Mouse (Mus musculus) CD4-positive, CD25-positive, alpha-beta regulatory T cell, adult 2 months (primary cell): ENCODE results near the gene Egfem1.

Experiments used
- DNase-seq: peaks from one replicate; pipeline ENCODE4 v3.0.0-alpha.2; 2012; ENCODE audit warnings: low read depth, low spot score

Gene Egfem1

DNA sequence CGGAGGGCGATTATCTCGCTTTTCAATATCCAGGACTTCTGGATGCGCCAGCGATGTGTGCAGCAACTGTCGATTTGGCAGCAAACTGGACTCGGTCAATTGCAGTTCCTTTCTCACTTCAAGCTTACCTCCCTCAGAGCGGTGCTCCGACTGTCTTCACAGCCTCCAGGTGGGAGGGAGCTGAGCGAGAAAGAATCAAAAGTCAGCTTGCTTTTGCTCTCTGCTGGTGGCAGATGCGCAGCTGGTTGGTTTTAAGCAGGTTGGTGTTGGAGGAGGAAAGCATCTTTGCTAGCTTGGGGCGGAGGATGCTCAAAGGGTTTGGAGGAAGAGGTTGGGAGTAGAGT, at the start of gene Egfem1:
Egfem1 (plus strand) TSS at position 72 of the 344 bp plus-strand sequence.
- DNase-seq = no peak

DNA sequence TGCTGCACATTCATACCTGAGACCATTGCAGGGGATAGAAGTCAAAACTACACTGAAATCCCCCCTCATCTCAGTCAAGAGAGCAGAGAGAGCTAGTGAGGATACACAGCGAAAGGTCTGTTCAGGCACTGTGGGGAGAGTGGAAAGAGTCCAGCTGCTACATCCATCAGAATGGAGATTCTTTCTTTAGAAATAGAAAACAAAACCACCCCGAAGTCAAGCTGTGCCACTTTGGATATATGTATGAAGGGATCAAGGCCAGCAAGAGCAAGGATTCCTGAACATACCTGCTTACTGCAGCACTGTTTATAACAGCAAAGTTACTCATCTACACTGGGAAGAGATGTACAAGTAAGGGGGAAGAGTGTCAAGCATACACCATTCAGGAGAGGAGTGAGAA, 48.7 kb upstream of the Egfem1 start:
- no peak for DNase-seq

- no peak for DNase-seq
Observed at GRCm38 (mm10) chr3:29036146-29036545, 45.7 kb upstream of the Egfem1 start.

GRCm38 (mm10) chr3:29036620-29037019, 45.2 kb upstream of the Egfem1 start:
- no peak for DNase-seq

GRCm38 (mm10) chr3:29040064-29040463, 41.8 kb upstream of the Egfem1 start:
- no peak for DNase-seq

GRCm38 (mm10) chr3:29046281-29046680, 35.5 kb upstream of the Egfem1 start:
- DNase-seq = no peak

GRCm38 (mm10) chr3:29047273-29047932, 34.4 kb upstream of the Egfem1 start:
- DNase-seq = no peak

GRCm38 (mm10) chr3:29063156-29063555, 18.7 kb upstream of the Egfem1 start:
- DNase-seq = no peak

- DNase-seq = no peak
Observed at GRCm38 (mm10) chr3:29068428-29069098, 13.3 kb upstream of the Egfem1 start.

- DNase-seq = no peak
Observed at GRCm38 (mm10) chr3:29071315-29071714, 10.5 kb upstream of the Egfem1 start.

DNA sequence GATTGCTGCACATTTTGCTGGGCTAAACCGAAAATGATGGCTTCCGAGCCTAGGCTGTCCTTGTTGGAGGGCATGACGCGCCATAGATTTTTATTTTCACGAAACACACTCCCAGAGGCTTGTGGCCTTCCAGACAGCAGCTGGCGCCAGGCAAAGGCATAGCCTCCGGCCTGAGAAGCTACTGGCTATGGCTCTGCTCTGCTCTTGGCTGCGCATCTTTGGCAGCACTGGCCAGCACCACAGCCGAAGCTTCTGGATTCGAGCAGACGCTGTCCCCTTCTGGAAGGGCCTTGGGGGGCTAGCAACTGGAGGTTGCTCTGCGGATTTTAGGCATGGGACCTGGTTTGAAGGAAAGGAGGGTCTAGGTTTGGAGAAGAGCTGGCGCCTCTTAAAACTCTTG, 306 bp upstream of the Egfem1 start:
- DNase-seq = no peak

GRCm38 (mm10) chr3:29082296-29082995, 623 bp downstream of the Egfem1 start:
- no peak for DNase-seq

GRCm38 (mm10) chr3:29082996-29083350, 1.1 kb downstream of the Egfem1 start:
- no peak for DNase-seq

GRCm38 (mm10) chr3:29098467-29098866, 16.6 kb downstream of the Egfem1 start:
- no peak for DNase-seq

DNA sequence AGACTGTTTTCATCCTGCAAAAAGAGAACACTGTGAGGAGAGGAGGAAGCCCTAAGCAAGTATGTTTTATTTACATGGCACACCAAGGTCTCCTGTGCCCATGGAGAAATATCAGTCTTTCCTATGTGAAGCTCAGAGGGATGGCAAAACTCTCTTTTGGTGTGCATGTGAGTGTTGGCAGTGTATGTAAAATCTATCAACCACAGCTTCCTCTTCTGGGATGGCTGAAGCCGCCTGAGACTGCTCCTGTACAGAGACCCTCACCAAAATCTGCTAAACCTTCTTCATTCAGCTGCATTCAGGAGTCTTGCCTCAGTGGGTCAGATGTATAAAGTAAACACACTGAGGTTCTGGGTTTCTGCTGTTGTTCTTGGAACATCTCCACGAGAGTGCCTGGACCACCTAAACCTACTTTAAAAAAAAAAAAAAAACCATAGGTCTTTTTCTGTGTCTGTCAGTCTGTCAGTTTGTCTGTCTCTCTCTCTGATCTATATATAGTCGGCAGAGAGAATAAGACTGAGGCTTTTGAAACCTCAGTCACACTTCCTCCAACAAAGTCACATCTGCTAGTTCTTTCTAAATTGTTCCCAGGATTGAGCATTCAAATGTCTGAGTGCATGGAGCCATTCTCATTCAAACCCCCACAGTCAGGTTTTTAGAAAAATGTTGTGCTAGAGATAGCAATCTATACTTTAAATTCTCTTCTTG, 24.3 kb downstream of the Egfem1 start:
- no peak for DNase-seq

DNA sequence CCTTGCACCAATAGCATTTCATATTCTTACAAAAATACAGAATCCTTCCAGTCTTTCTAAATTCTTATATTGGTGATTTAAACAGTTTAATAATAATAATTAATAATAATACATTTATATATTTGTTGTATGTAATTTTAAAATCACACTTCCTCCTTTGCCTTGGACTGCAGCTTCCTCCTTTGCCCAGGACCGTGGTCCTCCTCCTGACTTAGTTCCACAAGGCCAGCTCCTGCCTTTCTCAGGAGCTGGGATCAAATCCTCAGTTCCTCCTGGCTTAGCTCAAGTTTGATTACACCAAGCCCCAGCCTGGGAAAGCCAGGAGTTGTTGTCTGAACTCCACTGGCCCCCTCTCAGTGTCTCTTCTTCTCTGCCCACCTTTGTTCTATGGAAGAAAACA, 25.3 kb downstream of the Egfem1 start:
- no peak for DNase-seq

- no peak for DNase-seq
Observed at GRCm38 (mm10) chr3:29110321-29110720, 28.5 kb downstream of the Egfem1 start.

DNA sequence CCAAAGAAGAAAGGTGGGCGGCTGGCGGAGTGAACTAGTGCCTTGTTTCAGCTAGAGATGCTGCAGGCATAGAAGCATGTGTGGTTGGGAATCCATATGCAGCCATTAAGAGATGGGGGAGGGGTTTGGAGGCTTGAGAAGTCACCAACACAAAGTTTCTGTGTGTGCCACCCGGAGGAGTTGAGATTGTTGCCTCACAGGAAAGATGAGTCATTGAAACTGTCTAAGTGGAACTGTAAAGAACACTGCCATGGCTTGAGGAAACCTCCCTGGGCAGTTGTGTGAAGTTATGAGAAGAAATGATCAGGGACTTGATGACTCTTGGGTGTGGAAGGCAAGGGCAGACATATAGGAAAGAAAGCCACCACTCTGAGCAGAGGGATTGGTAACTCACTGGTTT, 32.7 kb downstream of the Egfem1 start:
- no peak for DNase-seq

GRCm38 (mm10) chr3:29117379-29117778, 35.6 kb downstream of the Egfem1 start:
- DNase-seq = no peak

GRCm38 (mm10) chr3:29122556-29122955, 40.7 kb downstream of the Egfem1 start:
- no peak for DNase-seq

- no peak for DNase-seq
Observed at GRCm38 (mm10) chr3:29132054-29132931, 50.5 kb downstream of the Egfem1 start.
